Mouse (Mus musculus) thymus, postnatal 0 days (tissue): ENCODE measurements around the gene Gnao1. TPM values are rescaled to one million over a fixed set of nuclear protein-coding genes. Genes with fewer than 3 reads are reported as not detected.

Experiments
- DNase-seq: peaks from one replicate; pipeline ENCODE4 v3.0.0-alpha.2; 2015; ENCODE audit warnings: low spot score
- polyA plus RNA-seq: library from polyadenylated mRNA; unstranded; fragments of >200 nt; fragmentation: Nextera tagmentation; extraction: Ambion mirVana; gene quantifications from 2 replicates; pipeline ENCODE4 v1.2.1, GENCODE M21; 2015

The Gnao1 gene
- polyA plus RNA-seq, 1 experiment from 2014 or later = 0.60 TPM

DNA sequence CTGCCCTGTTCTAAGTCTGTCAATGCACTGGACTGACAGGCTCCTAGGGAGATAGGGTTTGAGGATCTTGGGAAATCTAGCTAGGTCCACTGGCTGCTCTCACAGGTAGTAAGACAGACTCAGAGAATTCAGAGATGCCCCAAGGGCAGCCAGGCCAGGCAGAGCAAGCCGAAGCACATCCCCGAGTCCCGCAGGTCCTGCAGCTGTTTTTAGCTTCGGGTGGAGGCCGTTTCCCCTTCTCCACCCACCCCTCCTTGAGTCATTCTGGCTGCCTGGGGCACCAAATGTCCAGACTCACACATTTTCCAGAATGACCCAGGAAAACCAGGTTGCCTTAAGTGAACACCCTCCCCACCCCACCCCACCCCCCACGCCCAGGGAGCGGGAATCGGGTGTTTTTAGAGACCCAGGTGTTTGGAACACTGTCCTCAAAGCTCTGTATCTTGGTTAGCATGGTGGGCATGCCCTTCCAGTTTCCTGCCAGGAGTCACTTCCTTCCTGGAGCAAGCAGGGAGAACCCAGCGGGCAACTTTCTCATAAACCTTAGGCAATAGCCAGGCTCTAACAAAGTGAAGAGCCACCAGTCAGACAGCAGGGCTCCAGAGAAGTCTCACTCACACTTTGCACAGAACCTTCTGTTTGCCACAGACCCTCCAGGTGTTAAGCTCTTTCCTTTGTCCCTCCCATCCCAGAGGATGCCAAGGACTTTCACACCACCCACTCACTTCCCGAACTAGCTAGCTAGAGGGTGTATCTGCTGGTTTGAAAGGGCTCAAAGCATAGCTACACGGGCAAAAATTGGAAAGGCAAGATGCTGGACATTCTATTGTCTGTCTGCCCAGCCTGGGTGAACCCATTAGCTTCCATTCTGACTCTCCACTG lies 131.0 kb downstream of the Gnao1 start:
- no peak for DNase-seq

DNA sequence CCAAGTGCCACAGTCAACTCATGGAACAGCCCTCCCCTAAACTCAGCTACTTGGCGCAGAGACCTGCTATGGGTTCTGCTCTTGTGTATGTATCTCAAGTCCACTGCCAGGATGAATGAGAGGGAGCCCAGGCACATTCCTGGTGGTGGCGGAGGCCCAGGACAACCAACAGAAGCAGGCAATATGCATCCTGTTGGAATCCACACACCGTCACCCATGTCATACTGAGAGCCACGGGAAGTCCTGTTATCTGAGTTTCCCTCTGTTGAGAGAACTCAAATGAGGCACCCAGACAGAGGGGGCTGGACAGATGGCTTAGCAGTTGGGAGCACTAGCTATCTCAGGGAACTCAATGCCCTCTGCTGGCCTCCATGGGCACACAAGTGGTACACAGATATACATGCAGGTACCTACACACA lies 131.9 kb downstream of the Gnao1 start:
- no peak for DNase-seq

DNA sequence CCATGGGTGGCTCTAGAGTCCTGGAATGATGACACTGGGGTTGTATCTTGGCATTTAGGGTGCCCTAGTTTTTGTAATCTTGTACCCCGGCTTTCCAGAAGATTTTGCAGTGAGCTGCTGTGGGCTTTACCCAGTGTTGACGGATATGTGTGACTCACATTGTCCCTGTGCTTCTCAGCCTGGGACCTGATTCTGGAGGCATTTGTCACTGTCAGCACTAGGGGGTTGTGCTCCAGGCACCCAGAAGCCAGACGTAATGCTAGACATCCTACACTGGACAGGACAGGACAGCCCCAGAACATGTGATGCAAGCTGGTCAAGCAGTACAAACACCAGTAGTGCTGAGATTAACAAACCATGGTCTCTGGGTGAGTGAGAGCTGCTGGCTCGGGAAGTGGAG lies 136.0 kb downstream of the Gnao1 start:
- DNase-seq = no peak

DNA sequence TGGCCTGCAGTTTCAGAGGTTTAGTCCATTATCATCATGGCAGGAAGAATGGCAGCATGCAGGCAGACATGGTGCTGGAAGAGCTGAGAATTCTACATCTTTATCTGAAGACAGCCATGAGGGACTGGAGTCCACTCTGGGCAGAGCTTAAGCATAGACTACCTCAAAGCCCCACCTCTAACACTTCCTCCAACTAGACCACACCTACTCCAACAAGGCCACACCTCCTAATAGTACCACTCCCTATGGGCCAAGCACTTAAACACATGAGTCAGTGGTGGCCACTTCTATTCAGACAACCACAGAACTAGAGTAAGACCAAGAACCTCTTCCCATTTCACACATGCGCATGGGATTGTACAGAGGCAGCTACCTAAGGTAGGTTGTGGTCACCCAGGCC lies 136.6 kb downstream of the Gnao1 start:
- DNase-seq = no peak

DNA sequence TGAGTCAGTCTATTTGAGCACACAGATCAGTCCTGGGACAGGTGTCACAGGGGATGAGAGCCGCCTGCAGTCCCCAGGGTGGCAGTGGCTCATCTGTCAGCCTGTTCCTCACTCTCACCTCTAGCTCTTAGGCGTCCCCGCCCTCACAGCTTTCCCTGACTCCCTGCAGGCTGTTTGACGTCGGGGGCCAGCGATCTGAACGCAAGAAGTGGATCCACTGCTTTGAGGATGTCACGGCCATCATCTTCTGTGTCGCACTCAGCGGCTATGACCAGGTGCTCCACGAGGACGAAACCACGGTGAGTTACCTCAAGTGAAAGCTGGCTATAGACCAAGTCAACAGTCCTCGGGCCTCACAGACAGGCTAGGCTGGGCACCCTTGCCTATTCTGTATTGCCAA lies 140.4 kb downstream of the Gnao1 start:
- DNase-seq = no peak

DNA sequence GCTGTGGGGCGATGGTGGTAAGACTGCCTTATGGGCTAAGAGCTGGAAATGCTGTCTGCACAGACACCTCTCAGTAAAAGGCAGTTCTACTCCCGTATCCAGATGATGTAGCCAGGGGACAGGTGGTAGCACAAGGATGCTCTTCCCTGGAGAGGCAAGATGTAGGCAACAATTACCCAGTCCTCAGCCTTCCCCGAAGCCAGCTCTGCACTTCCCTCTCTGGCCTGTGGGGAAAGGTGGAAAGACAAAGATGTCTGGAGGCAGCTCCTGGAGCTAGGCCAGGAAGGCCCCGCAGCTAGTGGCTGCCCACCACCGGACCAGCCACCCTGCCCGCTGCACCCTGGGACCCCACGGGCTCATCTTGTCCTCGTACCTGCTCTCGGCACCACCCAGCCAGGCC lies 142.7 kb downstream of the Gnao1 start:
- no peak for DNase-seq

DNA sequence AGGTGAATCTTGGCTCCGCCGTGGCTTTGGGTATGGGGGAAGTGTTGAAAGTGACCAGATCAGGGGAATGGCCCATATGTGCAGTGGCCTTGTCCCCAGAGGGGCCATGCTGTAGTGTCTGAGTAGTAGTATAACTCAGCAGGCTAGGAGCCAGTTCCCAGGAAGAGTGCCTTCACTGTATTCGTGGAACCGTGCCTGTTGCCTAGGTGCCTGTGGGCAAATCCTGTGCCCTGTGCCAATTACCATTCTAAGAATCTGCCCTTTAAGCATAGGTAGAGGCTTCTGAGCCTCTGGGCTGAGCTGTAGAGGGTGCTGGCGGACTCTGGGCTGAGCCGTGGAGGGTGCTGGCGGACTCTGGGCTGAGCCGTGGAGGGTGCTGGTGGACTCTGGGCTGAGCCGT lies 148.6 kb downstream of the Gnao1 start:
- DNase-seq = no peak

DNA sequence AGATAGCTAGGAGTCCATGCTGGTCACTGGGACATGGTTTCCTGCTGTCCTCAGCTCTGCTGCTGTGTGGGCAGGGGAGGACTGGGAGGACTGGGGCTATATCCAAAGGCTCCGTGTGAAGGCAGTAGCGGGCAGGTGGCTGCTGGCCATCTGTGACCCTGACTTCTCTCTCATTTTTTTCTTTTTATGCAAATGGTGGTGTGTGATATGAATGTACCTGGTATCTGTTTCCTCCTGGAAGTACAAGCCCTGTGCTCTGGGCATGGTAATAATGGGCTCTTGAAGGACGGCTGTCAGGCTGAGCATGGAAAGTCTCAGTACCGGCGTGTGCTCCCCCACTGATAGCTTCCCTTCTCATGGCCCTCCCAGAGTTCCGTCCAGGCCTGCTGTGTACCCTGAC lies 151.1 kb downstream of the Gnao1 start:
- no peak for DNase-seq

DNA sequence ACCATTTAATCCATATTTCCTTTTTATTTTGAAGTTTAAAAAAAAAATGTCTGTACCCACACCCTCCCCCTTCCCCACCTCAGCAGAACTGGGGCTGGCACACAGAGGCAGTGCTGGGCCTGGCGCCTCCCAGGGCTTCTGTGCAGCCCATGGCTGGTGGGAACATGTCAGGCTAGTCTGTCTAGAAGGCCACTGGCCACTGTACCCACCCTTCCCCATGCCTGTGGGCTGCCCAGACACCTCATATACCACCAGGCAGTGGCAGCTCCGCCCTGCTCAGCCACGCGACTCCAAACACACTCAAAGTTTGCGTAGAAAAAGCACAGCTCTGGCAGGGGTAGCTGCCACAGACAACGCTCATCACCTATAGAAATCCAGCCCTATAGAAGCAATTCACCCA lies 158.5 kb downstream of the Gnao1 start:
- no peak for DNase-seq

DNA sequence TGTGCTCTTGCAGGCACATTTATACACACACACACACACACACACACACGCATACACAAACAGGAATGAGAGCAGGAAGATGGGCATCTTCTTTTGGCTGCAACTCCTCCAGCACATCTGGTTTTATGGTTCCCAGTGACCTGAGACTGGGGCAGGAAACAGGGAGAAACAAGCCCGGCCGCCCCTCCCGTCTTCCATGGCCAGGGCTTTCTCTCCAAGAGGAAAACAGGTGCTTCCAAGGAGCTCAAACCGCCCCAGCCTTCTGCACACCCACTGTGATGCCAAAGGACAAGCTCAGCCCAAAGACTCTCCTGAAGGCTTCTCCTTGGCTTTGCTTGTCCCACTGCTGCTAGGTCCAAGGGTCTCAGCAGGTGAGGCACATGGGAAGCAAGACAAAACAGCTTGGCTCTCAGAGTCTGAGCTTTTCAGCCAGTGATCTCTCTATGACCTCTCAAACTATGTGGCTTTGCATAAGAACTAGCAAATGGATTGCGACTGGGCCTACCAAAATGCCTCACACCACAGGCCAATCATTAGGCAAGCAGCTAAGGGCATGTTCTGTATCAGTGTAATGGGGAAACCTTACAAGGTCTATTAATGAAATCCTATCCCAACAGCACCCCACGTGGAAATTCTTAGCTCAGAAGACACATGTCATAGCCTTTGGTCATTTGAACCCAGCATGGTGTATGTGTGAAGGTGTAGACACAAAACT lies 160.0 kb downstream of the Gnao1 start:
- DNase-seq = no peak

DNA sequence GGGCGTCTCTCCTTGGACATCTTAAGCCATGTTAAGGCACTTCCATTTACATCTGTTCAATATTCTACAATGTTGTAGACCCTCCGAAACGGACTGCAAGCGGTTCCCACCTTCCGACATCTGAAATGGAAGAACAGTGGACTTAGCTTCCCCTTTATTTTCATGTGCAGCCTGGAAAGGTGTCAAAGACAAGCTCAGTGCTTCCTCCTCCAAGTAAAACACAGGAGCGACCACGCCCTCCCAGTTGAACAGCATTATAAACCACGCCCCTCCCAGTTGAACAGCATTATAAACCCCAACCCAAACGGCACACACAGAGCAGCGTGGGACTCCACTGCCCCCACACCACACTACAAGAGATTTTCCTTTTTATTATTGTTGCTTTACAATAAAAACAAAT lies 161.7 kb downstream of the Gnao1 start:
- DNase-seq = no peak

DNA sequence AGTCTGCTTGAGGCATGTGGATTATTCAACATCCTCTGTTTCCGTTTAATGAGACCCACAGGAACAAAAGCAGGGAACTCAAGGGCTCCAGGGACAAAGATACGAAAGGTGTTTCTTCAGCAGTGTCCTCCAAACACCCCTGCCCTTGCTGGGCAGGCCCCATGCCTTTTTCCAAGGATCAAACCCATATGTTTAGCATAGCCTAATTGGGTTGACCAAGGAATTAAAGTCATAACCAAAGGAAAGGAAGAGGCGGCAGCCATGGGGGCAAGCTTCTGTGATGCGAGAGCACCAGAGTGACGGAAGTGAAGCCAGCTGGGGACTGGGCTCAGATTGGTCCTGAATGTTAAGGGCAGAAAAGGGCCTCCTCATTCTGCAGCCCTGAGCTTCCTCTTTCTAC lies 162.4 kb downstream of the Gnao1 start:
- DNase-seq = no peak

DNA sequence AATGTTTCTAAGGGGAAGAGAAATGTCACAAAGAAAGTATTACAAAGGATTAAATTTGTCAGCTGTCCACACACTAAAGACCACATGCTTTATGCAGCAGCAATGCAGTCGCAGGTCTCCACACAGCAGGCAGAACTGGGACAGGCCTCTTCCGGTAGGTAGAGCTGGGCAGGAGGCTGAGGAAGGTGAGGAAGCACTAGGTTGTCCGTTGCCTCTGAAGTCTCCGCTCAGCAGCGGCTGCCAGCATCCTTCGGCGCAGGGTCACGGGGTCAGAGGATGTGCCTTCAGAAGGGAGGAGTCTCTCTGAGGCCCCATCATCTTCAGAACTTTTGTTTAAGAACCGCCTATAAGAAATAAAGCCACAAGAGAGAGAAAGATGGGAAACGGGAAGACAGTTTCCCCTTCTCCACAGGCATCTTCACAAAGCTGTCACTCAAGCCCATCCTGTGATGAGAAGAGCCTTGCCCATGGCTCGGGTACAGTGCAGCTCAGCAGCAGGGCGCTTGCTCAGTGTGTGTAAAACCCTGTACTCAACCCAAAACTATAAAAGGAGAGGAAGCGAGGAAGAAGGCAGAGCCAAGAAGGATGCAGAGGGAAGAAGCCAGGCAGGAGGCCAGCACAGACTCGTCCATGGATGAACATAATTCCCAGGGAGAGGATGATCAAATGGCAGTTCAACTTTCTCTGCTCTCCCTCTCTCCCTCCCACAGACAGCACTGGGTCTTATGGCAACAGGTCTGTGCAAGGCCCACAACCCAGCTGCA lies 163.4 kb downstream of the Gnao1 start:
- no peak for DNase-seq

DNA sequence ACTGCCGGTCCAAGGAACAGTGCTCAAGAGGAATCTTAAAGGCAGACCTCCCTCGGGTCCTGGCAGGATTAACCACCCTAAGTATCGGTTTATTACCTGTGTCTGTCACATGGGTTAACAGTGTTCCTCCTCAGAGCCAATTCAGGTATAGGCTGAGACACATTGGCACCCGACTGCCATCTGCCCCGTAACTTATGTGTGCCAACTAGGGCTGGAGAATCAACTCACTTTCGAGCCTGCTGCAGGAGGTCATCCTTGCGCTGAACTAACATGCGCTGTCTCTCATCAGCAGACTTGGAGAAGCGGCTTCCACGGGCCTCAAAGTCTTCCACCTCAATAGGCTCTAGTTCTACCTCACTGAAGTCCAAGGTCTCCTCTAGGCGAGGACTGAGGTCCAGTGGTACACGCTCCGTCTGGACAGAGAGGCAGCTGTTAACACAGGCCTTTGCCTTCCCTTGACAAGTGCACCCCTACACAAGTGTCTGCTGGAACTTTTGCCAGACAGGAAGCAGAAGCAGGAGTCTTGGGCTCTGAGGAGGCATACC lies 164.1 kb downstream of the Gnao1 start:
- no peak for DNase-seq

DNA sequence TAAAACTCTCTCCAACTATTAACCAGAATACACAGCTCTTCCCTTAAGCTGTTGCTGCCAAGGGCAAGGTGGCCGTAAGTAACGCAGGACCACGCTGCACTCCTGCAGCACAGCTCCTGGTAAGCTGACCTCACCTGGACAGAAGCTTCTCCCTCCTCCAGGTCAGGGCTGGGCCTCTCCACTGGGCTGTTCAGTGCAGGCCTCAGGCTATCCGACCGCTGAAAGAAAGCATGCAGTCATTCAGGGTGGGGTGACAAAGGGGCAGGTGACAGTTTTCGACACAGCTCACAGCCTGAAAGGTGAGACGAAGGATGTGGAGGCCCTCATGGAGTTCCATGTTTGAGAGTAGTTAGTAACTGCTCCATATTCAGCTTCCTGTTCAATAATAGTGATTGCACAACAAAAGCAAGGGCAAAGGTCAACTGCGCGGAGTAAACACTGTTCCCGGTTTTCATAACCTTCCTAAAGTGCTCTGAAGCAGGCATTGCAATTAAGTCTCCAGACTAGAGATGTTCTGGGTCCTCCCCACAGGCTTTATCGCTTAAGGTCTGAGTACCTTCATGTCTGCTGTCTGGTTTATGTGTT lies 164.9 kb downstream of the Gnao1 start:
- no peak for DNase-seq

DNA sequence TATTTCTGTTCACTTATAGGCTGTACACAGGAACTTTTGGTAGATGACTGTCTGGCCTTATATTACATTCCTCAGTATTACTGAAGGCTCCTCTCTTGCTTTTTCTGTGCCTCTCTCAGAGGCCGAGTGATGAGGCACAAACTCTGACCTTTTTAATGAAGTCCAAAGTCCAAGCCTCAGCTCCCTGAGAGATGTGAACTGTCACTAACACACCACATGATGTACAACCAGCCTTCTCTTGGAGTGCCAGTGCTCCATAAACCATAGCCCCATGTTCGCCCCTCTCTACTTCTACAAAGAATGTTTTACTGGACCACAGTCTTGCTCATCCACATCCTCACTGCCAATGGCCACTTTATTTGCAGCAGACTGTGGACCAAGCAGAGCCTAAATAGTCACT lies 165.6 kb downstream of the Gnao1 start:
- no peak for DNase-seq

DNA sequence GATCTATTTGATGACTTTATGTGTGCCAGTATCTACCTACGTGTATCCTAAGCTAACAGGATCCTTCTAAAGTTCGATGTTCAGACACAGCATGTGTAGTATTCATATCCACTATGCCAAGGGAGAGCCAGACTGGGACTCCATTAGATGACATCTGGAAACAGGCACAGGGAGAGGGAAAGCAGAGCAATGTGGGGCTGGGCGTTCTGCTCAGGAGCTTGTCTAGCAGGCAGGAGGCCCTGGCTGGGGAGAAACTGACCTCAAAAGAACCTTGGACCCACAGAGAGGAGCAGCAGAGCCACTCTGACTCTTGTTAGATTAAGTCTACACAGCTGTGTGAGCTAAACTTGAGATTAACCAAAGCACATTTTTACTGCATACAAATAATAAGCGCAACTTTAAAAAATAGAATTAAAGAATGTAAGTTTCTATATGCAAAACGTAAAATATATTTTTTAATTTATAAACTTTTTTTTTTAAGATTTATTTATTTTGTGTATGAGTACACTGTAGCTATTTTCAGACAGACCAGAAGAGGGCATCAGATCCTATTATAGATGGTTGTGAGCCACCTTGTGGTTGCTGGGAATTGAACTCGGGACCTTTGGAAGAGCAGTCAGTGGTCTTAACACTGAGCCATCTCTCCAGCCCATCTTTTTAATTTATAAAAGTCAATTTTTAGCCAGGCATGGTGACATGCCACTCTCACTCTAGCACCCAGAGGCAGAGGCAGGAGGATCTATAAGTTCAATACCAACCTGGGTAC lies 166.9 kb downstream of the Gnao1 start:
- no peak for DNase-seq

DNA sequence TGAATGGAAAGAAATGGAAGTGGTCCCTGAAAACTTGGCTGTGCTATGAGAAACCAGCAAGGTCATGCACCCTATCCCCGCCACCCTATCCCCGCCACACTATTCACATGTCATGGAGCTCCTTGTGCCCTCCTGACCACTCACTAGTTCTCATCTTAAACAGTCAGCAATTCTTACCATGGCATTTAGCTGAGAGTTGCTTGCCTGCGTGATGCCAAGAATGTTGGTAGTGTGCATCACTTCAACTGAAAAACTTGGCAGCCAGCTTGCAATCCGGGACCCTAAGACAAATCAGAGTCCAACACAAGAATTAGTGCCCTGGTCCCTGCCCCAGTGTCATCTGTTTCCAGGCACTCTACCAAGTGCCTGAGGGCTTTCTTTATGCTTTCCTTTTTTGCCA lies 170.4 kb downstream of the Gnao1 start:
- no peak for DNase-seq

DNA sequence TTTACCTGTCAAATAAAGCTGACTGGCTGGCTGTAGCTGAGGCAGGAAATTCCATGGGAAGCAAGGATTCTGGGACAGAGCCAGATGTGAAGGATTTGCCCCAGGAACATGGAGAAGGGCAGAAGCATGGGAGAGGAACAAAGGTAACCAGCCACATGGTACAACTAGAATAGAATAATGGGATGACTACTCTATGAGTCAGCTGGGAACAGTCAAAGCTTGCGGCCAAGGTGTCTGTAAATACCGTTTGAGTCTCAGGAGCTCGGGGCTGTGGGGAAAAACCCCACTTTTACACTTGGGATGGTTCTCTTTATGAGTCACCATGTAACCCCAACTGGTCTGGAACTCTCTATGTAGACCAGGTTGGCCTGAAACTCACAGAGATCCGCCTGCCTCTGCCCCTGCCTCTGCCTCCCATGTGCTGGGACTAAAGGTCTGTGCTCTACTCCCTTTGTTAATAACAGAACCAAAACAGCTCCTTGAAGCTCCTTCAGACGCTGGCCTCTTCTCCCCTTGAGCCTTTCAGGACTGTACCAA lies 172.0 kb downstream of the Gnao1 start:
- DNase-seq = no peak

DNA sequence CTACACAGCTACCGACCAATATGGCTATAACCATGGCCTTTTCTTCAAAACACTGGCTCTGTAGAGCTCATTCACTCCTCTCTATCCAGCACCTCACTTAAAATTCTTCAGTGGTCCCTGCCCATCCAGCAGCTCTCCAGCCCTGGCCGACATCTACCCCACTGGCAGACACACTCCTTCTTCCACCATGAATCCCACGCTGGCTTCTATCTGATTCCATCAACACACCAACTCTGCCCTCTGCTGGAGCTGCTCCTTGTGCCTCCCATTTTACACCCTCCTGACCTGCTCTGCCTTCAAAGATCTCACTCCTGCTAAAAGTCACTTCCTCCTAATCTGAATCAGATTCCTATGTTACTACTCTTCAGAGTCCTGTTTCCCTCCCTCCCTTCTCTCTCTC lies 174.1 kb downstream of the Gnao1 start:
- no peak for DNase-seq
